Mouse (Mus musculus) gastrocnemius, adult 2 months (tissue): ENCODE results near the gene Pno1. TPM values are rescaled to one million over a fixed set of nuclear protein-coding genes. Genes with fewer than 3 reads are reported as not detected.

Experiments
- DNase-seq: peaks from one replicate; pipeline ENCODE4 v3.0.0; 2022
- H3K27ac ChIP-seq: fragments of 200-600 bp; 2 replicates; pipeline ENCODE4 v1.8.1; 2022; ENCODE audit warnings: mild to moderate bottlenecking
- H3K4me3 ChIP-seq: fragments of 200-600 bp; 2 replicates; pipeline ENCODE4 v1.8.1; 2022; ENCODE audit warnings: mild to moderate bottlenecking, moderate library complexity
- CTCF ChIP-seq: fragments of 200-600 bp; IDR thresholded peaks from 2 replicates; pipeline ENCODE4 v1.8.1; 2022; ENCODE audit warnings: antibody characterized with exemption, mild to moderate bottlenecking, moderate library complexity
- intact Hi-C: fragments of 180-260 bp; cut with DNase I; formaldehyde crosslinking; loops from one replicate; pipeline ENCODE4 v1.15.1; 2025
- total RNA-seq, 2 experiments: library from RNA; stranded (reverse); gene quantifications; 2 replicates each; pipeline ENCODE4 v1.2.3; 2021

Gene Pno1
- total RNA-seq, 2 experiments from 2014 or later, result 47.6 to 55.4 TPM

GRCm38 (mm10) chr11:17202481-17202880 is 8.9 kb downstream of the Pno1 start:
- H3K27ac ChIP-seq, result no peak overlapping the region
- DNase-seq, result no peak
- intact Hi-C loops, result no loop called here
- no peak overlapping the region for H3K4me3 ChIP-seq
- no peak for TF ChIP-seq CTCF

GRCm38 (mm10) chr11:17200936-17201335 is 10.4 kb downstream of the Pno1 start:
- no peak for DNase-seq
- Histone ChIP-seq H3K4me3 (no peak overlapping the region), H3K27ac (no peak overlapping the region)
- TF ChIP-seq CTCF, result no peak
- intact Hi-C loops, result no loop called here

GRCm38 (mm10) chr11:17199840-17200501 is 11.4 kb downstream of the Pno1 start:
- H3K4me3 ChIP-seq, result no peak overlapping the region
- no peak overlapping the region for H3K27ac ChIP-seq
- intact Hi-C loops, result no loop called here
- no peak for TF ChIP-seq CTCF
- DNase-seq, result no peak

- no peak for DNase-seq
- intact Hi-C loops, result no loop called here
- no peak overlapping the region for H3K4me3 ChIP-seq
- TF ChIP-seq CTCF, result no peak
- H3K27ac ChIP-seq, result no peak overlapping the region
Measured at GRCm38 (mm10) chr11:17199170-17199569, 12.2 kb downstream of the Pno1 start.

GRCm38 (mm10) chr11:17192151-17192844 is 19.1 kb downstream of the Pno1 start:
- Histone ChIP-seq H3K4me3 (no peak overlapping the region), H3K27ac (no peak overlapping the region)
- intact Hi-C loops, result no loop called here
- no peak for DNase-seq
- TF ChIP-seq CTCF, result no peak

- DNase-seq, result no peak
- no peak overlapping the region for H3K27ac ChIP-seq
- TF ChIP-seq CTCF, result no peak
- intact Hi-C loops, result no loop called here
- no peak overlapping the region for H3K4me3 ChIP-seq
Measured at GRCm38 (mm10) chr11:17188786-17189185, 22.6 kb downstream of the Pno1 start.

- no peak for DNase-seq
- no peak overlapping the region for H3K27ac ChIP-seq
- intact Hi-C loops, result no loop called here
- no peak overlapping the region for H3K4me3 ChIP-seq
- no peak for TF ChIP-seq CTCF
Measured at GRCm38 (mm10) chr11:17187649-17188048, 23.7 kb downstream of the Pno1 start.

GRCm38 (mm10) chr11:17183165-17183564 is 28.2 kb downstream of the Pno1 start:
- no peak for TF ChIP-seq CTCF
- intact Hi-C loops, result no loop called here
- no peak for DNase-seq
- Histone ChIP-seq H3K27ac (no peak overlapping the region), H3K4me3 (no peak overlapping the region)

- no peak within 1 kb of the TSS for H3K4me3 ChIP-seq
- no peak for DNase-seq
- intact Hi-C loops, result no loop called here
- H3K27ac ChIP-seq, result peak within 1 kb of the TSS; percentile 4; the same call in 1 of the 2 replicates
- TF ChIP-seq CTCF, result no peak
Measured at GRCm38 (mm10) chr11:17181807-17182206, 29.6 kb downstream of the Pno1 start, which contains the start of gene Wdr92. TSS of gene Wdr92 (plus strand) at chr11:17182107.

GRCm38 (mm10) chr11:17180753-17181152 is 30.6 kb downstream of the Pno1 start:
- Histone ChIP-seq H3K27ac (no peak overlapping the region), H3K4me3 (no peak overlapping the region)
- intact Hi-C loops, result no loop called here
- no peak for DNase-seq
- no peak for TF ChIP-seq CTCF

- intact Hi-C loops, result no loop called here
- no peak for DNase-seq
- H3K27ac ChIP-seq, result no peak overlapping the region
- TF ChIP-seq CTCF, result no peak
- no peak overlapping the region for H3K4me3 ChIP-seq
Measured at GRCm38 (mm10) chr11:17176638-17177037, 34.7 kb downstream of the Pno1 start.

GRCm38 (mm10) chr11:17172300-17172699 is 39.1 kb downstream of the Pno1 start:
- no peak for DNase-seq
- intact Hi-C loops, result no loop called here
- Histone ChIP-seq H3K4me3 (no peak overlapping the region), H3K27ac (no peak overlapping the region)
- TF ChIP-seq CTCF, result no peak

GRCm38 (mm10) chr11:17170938-17171729 is 40.2 kb downstream of the Pno1 start:
- no peak for DNase-seq
- Histone ChIP-seq H3K27ac (peak overlapping the region; percentile 50; the same call in 1 of the 2 replicates), H3K4me3 (no peak overlapping the region)
- intact Hi-C loops, result no loop called here
- TF ChIP-seq CTCF, result no peak
